Mouse (Mus musculus) activated CD4-positive, CD25-positive, alpha-beta regulatory T cell (primary cell): Measurements from ENCODE around the gene AU041133. TPM values are rescaled to one million over a fixed set of nuclear protein-coding genes. Genes with fewer than 3 reads are reported as not detected.

Experiments
- polyA plus RNA-seq, 2 experiments: library from polyadenylated mRNA; unstranded; fragments of 100-300 nt; shearing (Covaris generic); gene quantifications; one replicate each; pipeline ENCODE4 v1.2.1; 2017

Gene AU041133
- polyA plus RNA-seq = 10 to 100 TPM in 1 of 2 experiments, 1 to 10 TPM in 1; 7.4 to 11.4 TPM

DNA sequence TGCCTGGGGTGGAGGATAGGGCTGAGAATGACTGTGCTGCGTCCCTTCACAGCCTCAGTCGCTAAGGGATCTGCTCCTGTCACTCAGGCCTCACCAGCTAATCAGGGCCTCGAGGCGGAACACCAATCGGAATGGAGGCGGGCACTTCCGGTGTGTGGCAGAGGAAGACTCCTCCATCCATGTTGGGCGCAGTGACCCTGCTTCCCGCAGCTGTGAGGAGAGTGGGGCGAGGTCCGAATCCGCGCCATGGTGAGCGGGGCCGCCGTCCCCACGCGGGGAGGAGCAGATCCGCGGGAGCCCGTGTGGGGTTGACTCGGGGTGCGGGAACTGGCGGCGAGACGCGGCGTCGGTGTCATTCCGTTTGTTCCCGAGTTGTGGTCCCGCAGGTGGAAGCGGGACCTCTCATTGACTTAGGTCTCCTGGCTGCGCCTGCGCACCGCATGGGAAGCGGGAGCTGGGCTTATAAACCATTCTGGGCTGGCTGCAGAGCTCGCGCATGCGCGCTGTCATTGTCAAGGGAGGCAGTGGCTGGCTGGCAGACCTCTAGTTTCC is at the start of gene AU041133:
Gene AU041133 (plus strand): TSS at position 164 of the 552 bp plus-strand sequence.

DNA sequence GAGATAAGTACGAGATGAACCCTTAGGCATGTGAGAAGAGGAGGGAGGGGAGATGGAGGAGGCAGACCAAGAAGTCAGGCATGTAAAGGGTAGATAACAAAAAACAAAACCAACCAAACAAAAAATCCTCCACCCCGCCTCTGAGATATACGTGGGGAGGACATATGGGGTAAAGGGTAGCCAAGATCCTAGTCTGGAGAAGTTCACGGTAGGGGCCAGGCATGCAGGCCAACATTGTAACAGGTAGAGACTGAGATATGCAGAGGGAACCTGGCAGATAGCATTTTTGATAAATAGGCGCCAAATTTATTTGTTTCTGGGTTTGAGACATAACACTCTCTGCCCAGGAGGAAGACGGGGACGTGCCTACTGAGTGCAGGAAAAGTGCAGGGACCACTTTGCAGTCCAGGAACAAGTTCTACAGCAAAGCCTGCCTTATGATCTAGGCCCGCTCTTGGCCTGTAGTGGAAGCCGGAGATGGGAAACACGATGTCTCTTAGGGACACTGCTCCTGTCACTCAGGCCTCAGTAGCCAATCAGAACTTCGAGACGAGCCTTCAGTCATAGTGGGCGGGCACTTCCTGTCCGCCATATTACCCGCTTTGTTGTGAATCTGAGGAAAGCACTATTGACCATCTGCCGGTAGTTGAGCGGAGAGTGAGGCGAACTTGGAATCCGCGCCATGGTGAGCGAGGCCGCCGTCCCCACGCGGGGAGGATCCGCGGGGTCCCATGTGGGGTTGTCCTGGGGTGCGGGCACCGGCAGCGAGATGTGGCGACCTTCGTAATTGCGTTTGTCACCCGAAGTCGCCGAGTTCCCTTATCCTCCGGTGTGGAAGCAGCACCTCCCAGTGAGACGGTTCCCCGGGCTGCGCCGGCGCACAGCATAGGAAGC is 44.8 kb upstream of the AU041133 start, which contains the start of gene BC024063:
Gene BC024063 (plus strand): TSS at position 626 of the 894 bp plus-strand sequence.

Other genes with a start within 250 kb of the AU041133 start
- 1 to 10 TPM; 2.7 to 3.0 TPM for gene Zfp781, start 197.5 kb upstream of the AU041133 start, polyA plus RNA-seq
- gene Zfp873, start 79.9 kb upstream of the AU041133 start, polyA plus RNA-seq = 10 to 100 TPM in 1 of 2 experiments, 1 to 10 TPM in 1; 4.6 to 12.5 TPM
- 1 to 10 TPM; 6.5 to 6.7 TPM for gene BC024063, start 44.7 kb upstream of the AU041133 start, polyA plus RNA-seq
- gene Zfp938, start 113.3 kb downstream of the AU041133 start, polyA plus RNA-seq = 10 to 100 TPM in 1 of 2 experiments, 1 to 10 TPM in 1; 8.5 to 11.0 TPM
- gene 4932415D10Rik, start 188.6 kb downstream of the AU041133 start, polyA plus RNA-seq = under 1 TPM in 1 of 2 experiments, not detected in 1; 0.25 TPM
- gene Gm4924, start 226.2 kb downstream of the AU041133 start, polyA plus RNA-seq = 1 to 10 TPM; 2.9 to 6.2 TPM